Mouse (Mus musculus): ENCODE results near the gene Prdx2. TPM values are rescaled to one million over a fixed set of nuclear protein-coding genes. Genes with fewer than 3 reads are reported as not detected.

Gene Prdx2
- total RNA-seq, 4 experiments from 2014 or later, result 328 to 367 (median 342) TPM

GRCm38 (mm10) chr8:84977435-84978247, 8.3 kb downstream of the Prdx2 start:
- peak; percentile 56 to 61 for DNase-seq (ENCODE audit: low spot score in 2 of 2)

- peak; percentile 96 to 97 for DNase-seq (ENCODE audit: low spot score in 2 of 2)
These were observed 9.0 kb downstream of the Prdx2 start, which contains the start of gene Junb for GRCm38 (mm10) chr8:84978248-84978940. Gene Junb (minus strand): TSS chr8:84978718.

GRCm38 (mm10) chr8:84979599-84980421, 10.4 kb downstream of the Prdx2 start:
- peak; percentile 93 for DNase-seq (ENCODE audit: low spot score in 2 of 2)

GRCm38 (mm10) chr8:84980622-84981358, 11.4 kb downstream of the Prdx2 start:
- DNase-seq (ENCODE audit: low spot score in 2 of 2), result peak in 1 of 2 experiments; percentile 57

- peak in 1 of 2 experiments; percentile 1 for DNase-seq (ENCODE audit: low spot score in 2 of 2)
These were observed 12.5 kb downstream of the Prdx2 start for GRCm38 (mm10) chr8:84981644-84982498.

GRCm38 (mm10) chr8:84982499-84983011, 13.2 kb downstream of the Prdx2 start:
- no peak for DNase-seq (ENCODE audit: low spot score in 2 of 2)

- no peak for DNase-seq (ENCODE audit: low spot score in 2 of 2)
These were observed 15.1 kb downstream of the Prdx2 start for GRCm38 (mm10) chr8:84984294-84985048.

- DNase-seq (ENCODE audit: low spot score in 2 of 2), result no peak
These were observed 15.8 kb downstream of the Prdx2 start for GRCm38 (mm10) chr8:84985049-84985683.

- DNase-seq (ENCODE audit: low spot score in 2 of 2), result peak; percentile 93 to 94
These were observed 16.4 kb downstream of the Prdx2 start for GRCm38 (mm10) chr8:84985684-84986378.

GRCm38 (mm10) chr8:84986379-84986945, 17.1 kb downstream of the Prdx2 start:
- peak in 1 of 2 experiments; percentile 24 for DNase-seq (ENCODE audit: low spot score in 2 of 2)

- no peak for DNase-seq (ENCODE audit: low spot score in 2 of 2)
These were observed 18.0 kb downstream of the Prdx2 start for GRCm38 (mm10) chr8:84987388-84987787.

- DNase-seq (ENCODE audit: low spot score in 2 of 2), result no peak
These were observed 18.5 kb downstream of the Prdx2 start for GRCm38 (mm10) chr8:84987903-84988302.

- DNase-seq (ENCODE audit: low spot score in 2 of 2), result no peak
These were observed 19.9 kb downstream of the Prdx2 start for GRCm38 (mm10) chr8:84989311-84989731.

GRCm38 (mm10) chr8:84989810-84990209, 20.4 kb downstream of the Prdx2 start:
- DNase-seq (ENCODE audit: low spot score in 2 of 2), result peak; percentile 83 to 87

- peak; percentile 96 to 98 for DNase-seq (ENCODE audit: low spot score in 2 of 2)
These were observed 21.0 kb downstream of the Prdx2 start, which contains the start of gene Hook2 for GRCm38 (mm10) chr8:84990349-84990748. Gene Hook2 (plus strand): TSS chr8:84990603.

- peak in 1 of 2 experiments; percentile 55 for DNase-seq (ENCODE audit: low spot score in 2 of 2)
These were observed 21.4 kb downstream of the Prdx2 start for GRCm38 (mm10) chr8:84990836-84991235.

GRCm38 (mm10) chr8:84994375-84994774, 25.0 kb downstream of the Prdx2 start:
- DNase-seq (ENCODE audit: low spot score in 2 of 2), result no peak
